Mouse (Mus musculus): ENCODE measurements around the gene 2010106E10Rik. TPM values are rescaled to one million over a fixed set of nuclear protein-coding genes. Genes with fewer than 3 reads are reported as not detected.

2010106E10Rik gene
- polyA plus RNA-seq (2012; rRNA removed): not detected in 2 replicates

DNA sequence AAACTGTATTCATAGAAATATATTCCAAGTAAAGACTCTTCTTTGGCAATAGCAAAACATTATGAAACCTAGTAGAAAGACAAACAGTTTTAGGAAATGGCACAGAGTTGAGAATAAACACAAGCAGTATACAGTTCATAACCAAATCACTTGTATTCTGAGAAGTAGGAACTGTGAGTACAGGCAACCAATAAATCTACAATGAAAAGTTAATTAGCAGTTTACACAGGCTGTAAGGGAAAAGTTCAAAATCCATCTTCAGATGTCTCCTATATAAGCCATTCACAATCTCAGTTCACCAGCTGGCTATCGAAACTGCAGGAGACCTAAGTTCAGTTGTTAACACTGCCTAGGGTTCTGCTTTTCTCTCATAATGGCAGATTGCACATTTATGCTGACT, at the start of gene 2010106E10Rik:
2010106E10Rik (plus strand) TSS at position 301 of the 400 bp plus-strand sequence.
- Histone ChIP-seq H3K27ac (ENCODE audit: control insufficient read depth, insufficient read depth, low read length) (no peak within 1 kb of the TSS), H3K4me3 (ENCODE audit: control insufficient read depth, insufficient read depth, low read length) (no peak within 1 kb of the TSS), H3K4me1 (replicated peaks; ENCODE audit: control insufficient read depth, insufficient read depth, low read length) (no peaks in the 10 kb centered on the region), H3K27me3 (ENCODE audit: control insufficient read depth, insufficient read depth, low read length) (no peaks in the 10 kb centered on the region), H3K36me3 (ENCODE audit: control insufficient read depth, insufficient read depth, low read length) (no peaks in the 10 kb centered on the region)
- no peak for DNase-seq
- 92% methylated on average over 1 of the region's 1 CpGs for WGBS
- TF ChIP-seq POLR2A (IDR thresholded peaks at IDR 0.05; ENCODE audit: control insufficient read depth, extremely low read depth, insufficient read depth, low read length, poor library complexity): no peak
- TF ChIP-seq CTCF (IDR thresholded peaks at IDR 0.05; ENCODE audit: borderline replicate concordance, control insufficient read depth, extremely low read depth, insufficient read depth, low read length, poor library complexity): no peak

DNA sequence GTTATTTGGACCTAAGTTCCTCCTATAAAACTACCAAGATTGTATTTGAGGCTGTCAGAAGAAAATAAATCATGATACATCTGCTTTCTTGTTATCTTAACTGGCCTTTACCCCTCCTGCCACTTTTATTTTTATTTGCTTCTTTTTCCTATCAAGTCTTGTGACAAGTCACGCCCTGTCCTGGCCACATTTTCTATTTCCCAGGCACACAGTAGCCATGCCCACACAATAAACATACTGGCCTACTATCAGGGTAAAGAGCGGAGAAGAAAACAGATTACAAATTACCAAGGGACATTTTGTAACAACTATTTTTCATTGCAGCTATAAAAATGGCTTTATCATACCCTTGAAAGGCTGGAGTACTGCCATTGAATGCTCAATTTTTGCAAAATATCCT, 10.6 kb downstream of the 2010106E10Rik start:
- H3K4me3 ChIP-seq (ENCODE audit: control insufficient read depth, insufficient read depth, low read length): no peak overlapping the region
- H3K36me3 ChIP-seq (ENCODE audit: control insufficient read depth, insufficient read depth, low read length): no peaks in the 10 kb centered on the region
- 95% methylated on average over 2 of the region's 2 CpGs for WGBS
- no peak for TF ChIP-seq POLR2A (IDR thresholded peaks at IDR 0.05; ENCODE audit: control insufficient read depth, extremely low read depth, insufficient read depth, low read length, poor library complexity)
- H3K27ac ChIP-seq (ENCODE audit: control insufficient read depth, insufficient read depth, low read length): no peak overlapping the region
- no peaks in the 10 kb centered on the region for H3K4me1 ChIP-seq (replicated peaks; ENCODE audit: control insufficient read depth, insufficient read depth, low read length)
- DNase-seq: no peak
- no peaks in the 10 kb centered on the region for H3K27me3 ChIP-seq (ENCODE audit: control insufficient read depth, insufficient read depth, low read length)

DNA sequence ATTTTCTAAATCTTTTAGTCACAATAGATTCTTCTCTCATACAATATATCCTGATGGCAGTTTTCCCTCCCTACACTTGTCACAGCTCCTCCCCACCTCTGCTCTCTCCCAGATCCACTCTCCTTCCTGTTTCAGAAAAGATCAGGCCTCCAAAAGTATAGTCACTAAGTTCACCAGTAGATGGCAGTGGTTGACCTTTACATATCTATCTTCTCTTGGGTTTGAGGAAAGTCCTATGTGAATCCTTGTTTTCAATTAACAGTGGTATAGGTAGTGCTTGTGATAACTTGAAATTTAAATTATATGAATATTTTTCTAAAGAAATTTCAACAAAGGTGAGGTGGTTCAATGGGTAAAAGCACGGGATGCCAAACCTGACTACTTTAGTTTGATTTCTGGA, 29.7 kb downstream of the 2010106E10Rik start:
- Histone ChIP-seq H3K36me3 (ENCODE audit: control insufficient read depth, insufficient read depth, low read length) (no peaks in the 10 kb centered on the region), H3K27me3 (ENCODE audit: control insufficient read depth, insufficient read depth, low read length) (no peaks in the 10 kb centered on the region), H3K4me3 (ENCODE audit: control insufficient read depth, insufficient read depth, low read length) (no peak overlapping the region), H3K4me1 (replicated peaks; ENCODE audit: control insufficient read depth, insufficient read depth, low read length) (no peaks in the 10 kb centered on the region), H3K27ac (ENCODE audit: control insufficient read depth, insufficient read depth, low read length) (no peak overlapping the region)
- TF ChIP-seq CTCF (IDR thresholded peaks at IDR 0.05; ENCODE audit: borderline replicate concordance, control insufficient read depth, extremely low read depth, insufficient read depth, low read length, poor library complexity) (no peak), POLR2A (IDR thresholded peaks at IDR 0.05; ENCODE audit: control insufficient read depth, extremely low read depth, insufficient read depth, low read length, poor library complexity) (no peak)
- no peak for DNase-seq
- WGBS: 76% methylated on average over 1 of the region's 1 CpGs

DNA sequence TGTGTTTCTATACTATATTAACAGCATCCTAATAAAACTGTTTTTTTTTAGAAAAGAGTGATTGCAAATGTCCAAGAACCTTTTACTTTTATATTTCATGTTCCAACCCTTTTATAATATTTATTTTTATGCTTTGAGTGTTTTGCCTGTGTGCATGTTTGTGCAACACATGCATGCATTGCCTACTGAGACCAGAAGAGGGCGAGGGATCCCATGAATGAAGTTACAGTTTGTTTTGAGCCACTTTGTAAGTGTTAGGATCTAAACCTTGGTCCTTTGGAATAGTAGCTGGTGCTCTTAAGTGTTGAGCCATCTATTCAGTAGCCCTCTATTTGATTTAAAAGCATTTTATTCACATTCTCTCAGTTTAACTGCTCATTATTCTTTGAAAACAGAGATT, 48.0 kb downstream of the 2010106E10Rik start:
- 68% methylated on average over 1 of the region's 1 CpGs for WGBS

DNA sequence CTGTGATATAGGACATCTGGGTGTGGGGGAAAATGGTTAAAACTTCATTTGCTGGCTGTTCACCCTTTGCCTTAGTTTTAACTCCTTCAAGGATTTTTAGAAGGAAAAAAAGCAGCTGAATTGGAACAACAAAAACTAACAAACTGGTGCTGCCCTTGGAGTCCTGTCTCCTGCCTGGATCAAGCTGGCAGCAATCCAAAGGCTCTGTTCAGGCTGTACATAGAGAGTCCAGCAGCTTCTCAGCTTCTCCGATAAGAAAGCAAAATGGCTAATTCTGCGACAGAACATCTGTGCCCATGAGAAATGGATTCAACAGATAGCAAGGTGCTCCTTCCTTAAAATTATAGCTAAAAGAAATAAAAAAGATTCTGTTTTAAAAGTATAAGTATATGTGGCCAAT, 72.6 kb downstream of the 2010106E10Rik start:
- no peak for DNase-seq
- WGBS: 89% methylated on average over 2 of the region's 2 CpGs
- Histone ChIP-seq H3K4me1 (replicated peaks; ENCODE audit: control insufficient read depth, insufficient read depth, low read length) (no peaks in the 10 kb centered on the region), H3K4me3 (ENCODE audit: control insufficient read depth, insufficient read depth, low read length) (no peak overlapping the region), H3K27me3 (ENCODE audit: control insufficient read depth, insufficient read depth, low read length) (no peaks in the 10 kb centered on the region), H3K27ac (ENCODE audit: control insufficient read depth, insufficient read depth, low read length) (no peak overlapping the region), H3K36me3 (ENCODE audit: control insufficient read depth, insufficient read depth, low read length) (no peaks in the 10 kb centered on the region)
- TF ChIP-seq CTCF (IDR thresholded peaks at IDR 0.05; ENCODE audit: borderline replicate concordance, control insufficient read depth, extremely low read depth, insufficient read depth, low read length, poor library complexity) (no peak), POLR2A (IDR thresholded peaks at IDR 0.05; ENCODE audit: control insufficient read depth, extremely low read depth, insufficient read depth, low read length, poor library complexity) (no peak)

More for the DNA sequence above, 48.0 kb downstream of the 2010106E10Rik start:
- Histone ChIP-seq H3K27me3 (ENCODE audit: control insufficient read depth, insufficient read depth, low read length) (no peaks in the 10 kb centered on the region), H3K4me3 (ENCODE audit: control insufficient read depth, insufficient read depth, low read length) (no peak overlapping the region), H3K36me3 (ENCODE audit: control insufficient read depth, insufficient read depth, low read length) (no peaks in the 10 kb centered on the region), H3K27ac (ENCODE audit: control insufficient read depth, insufficient read depth, low read length) (no peak overlapping the region), H3K4me1 (replicated peaks; ENCODE audit: control insufficient read depth, insufficient read depth, low read length) (no peaks in the 10 kb centered on the region)
- DNase-seq: no peak
- TF ChIP-seq CTCF (IDR thresholded peaks at IDR 0.05; ENCODE audit: borderline replicate concordance, control insufficient read depth, extremely low read depth, insufficient read depth, low read length, poor library complexity) (no peak), POLR2A (IDR thresholded peaks at IDR 0.05; ENCODE audit: control insufficient read depth, extremely low read depth, insufficient read depth, low read length, poor library complexity) (no peak)

DNA sequence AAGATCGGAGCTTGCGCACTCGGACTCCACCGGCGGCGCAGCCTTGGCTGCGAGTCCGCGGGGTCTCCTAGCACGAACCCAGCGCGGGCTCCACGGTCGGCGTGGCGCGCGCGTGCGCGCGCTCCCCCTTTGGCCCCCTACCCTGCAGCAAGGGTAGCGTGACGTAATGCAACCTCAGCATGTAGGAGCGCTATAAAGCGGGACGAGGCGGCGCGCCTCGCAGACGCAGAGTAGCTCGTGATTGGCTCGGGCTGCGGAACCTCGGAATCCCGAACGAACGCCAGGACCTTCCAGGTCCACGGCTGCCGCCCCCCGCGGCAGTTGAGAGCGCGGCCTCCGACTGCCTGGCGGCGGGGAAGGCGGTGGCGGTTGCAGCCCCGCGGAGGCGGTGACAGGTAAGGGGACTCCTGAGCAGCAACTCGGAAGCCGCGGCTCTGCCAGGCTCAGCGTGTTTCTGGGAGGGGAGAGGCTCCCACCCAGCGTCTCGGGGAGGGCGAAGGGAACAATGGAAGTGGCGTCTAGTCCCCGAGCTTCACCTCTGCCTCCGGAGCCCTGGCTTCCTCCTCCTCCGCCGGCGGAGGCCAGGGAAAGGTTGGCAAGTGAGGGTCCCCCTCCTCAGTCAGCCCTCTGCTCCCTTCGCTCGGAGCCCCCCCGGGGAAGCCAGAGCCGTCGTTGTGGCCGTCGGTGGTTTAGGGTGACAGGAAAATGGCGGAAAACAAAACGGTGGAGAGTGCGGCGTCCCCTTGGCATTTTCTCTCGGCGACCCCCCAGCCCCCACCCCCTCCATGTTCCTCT, 105.6 kb downstream of the 2010106E10Rik start, which contains the start of gene Zfp711:
Zfp711 (plus strand) TSS at position 16 of the 795 bp plus-strand sequence.
- TF ChIP-seq POLR2A (IDR thresholded peaks at IDR 0.05; ENCODE audit: control insufficient read depth, extremely low read depth, insufficient read depth, low read length, poor library complexity) (no peak), CTCF (IDR thresholded peaks at IDR 0.05; ENCODE audit: borderline replicate concordance, control insufficient read depth, extremely low read depth, insufficient read depth, low read length, poor library complexity) (no peak)
- peak; percentile 4 for DNase-seq
- WGBS: 3% methylated on average over 57 of the region's 79 CpGs
- no peaks in the 10 kb centered on the region for H3K27me3 ChIP-seq (ENCODE audit: control insufficient read depth, insufficient read depth, low read length)
- peak within 1 kb of the TSS; percentile 30 for H3K4me3 ChIP-seq (ENCODE audit: control insufficient read depth, insufficient read depth, low read length)
- H3K27ac ChIP-seq (ENCODE audit: control insufficient read depth, insufficient read depth, low read length): no peak within 1 kb of the TSS
- no peaks in the 10 kb centered on the region; the same call in 1 of the 2 replicates for H3K4me1 ChIP-seq (replicated peaks; ENCODE audit: control insufficient read depth, insufficient read depth, low read length)
- no peaks in the 10 kb centered on the region for H3K36me3 ChIP-seq (ENCODE audit: control insufficient read depth, insufficient read depth, low read length)
